Mouse (Mus musculus) cerebellum, postnatal 25 days (tissue): Measurements from ENCODE around the gene Map2k4.

Source experiments
- DNase-seq, 2 experiments: peaks; one replicate each; pipeline ENCODE4 v3.0.0; 2021; ENCODE audit warnings: mixed read lengths in 2 of 2

The Map2k4 gene

GRCm38 (mm10) chr11:65773535-65773934 lies 14.6 kb downstream of the Map2k4 start:
- DNase-seq, result no peak

- DNase-seq, result no peak
Observed at GRCm38 (mm10) chr11:65771546-65771945, 16.6 kb downstream of the Map2k4 start.

- no peak for DNase-seq
Observed at GRCm38 (mm10) chr11:65769990-65770389, 18.1 kb downstream of the Map2k4 start.

- no peak for DNase-seq
Observed at GRCm38 (mm10) chr11:65768445-65768844, 19.7 kb downstream of the Map2k4 start.

- DNase-seq, result no peak
Observed at GRCm38 (mm10) chr11:65760912-65761311, 27.2 kb downstream of the Map2k4 start.

- DNase-seq, result no peak
Observed at GRCm38 (mm10) chr11:65759350-65759749, 28.7 kb downstream of the Map2k4 start.

- DNase-seq, result no peak
Observed at GRCm38 (mm10) chr11:65754161-65754560, 33.9 kb downstream of the Map2k4 start.

GRCm38 (mm10) chr11:65753593-65753992 lies 34.5 kb downstream of the Map2k4 start:
- no peak for DNase-seq

GRCm38 (mm10) chr11:65750546-65750945 lies 37.6 kb downstream of the Map2k4 start:
- DNase-seq, result no peak

GRCm38 (mm10) chr11:65747433-65747832 lies 40.7 kb downstream of the Map2k4 start:
- DNase-seq, result no peak

GRCm38 (mm10) chr11:65745707-65746333 lies 42.3 kb downstream of the Map2k4 start:
- DNase-seq, result peak in 1 of 2 experiments; percentile 24

- DNase-seq, result peak; percentile 54 to 59
Observed at GRCm38 (mm10) chr11:65743866-65744265, 44.2 kb downstream of the Map2k4 start.

GRCm38 (mm10) chr11:65740811-65741210 lies 47.3 kb downstream of the Map2k4 start:
- DNase-seq, result no peak

- DNase-seq, result no peak
Observed at GRCm38 (mm10) chr11:65740390-65740789, 47.7 kb downstream of the Map2k4 start.

- DNase-seq, result no peak
Observed at GRCm38 (mm10) chr11:65739880-65740279, 48.2 kb downstream of the Map2k4 start.

- DNase-seq, result peak in 1 of 2 experiments; percentile 15
Observed at GRCm38 (mm10) chr11:65734656-65735055, 53.4 kb downstream of the Map2k4 start.

GRCm38 (mm10) chr11:65729623-65730217 lies 58.4 kb downstream of the Map2k4 start:
- no peak for DNase-seq

GRCm38 (mm10) chr11:65728906-65729305 lies 59.2 kb downstream of the Map2k4 start:
- DNase-seq, result no peak

- no peak for DNase-seq
Observed at GRCm38 (mm10) chr11:65723715-65724114, 64.4 kb downstream of the Map2k4 start.

GRCm38 (mm10) chr11:65721615-65722014 lies 66.5 kb downstream of the Map2k4 start:
- no peak for DNase-seq

GRCm38 (mm10) chr11:65719960-65720359 lies 68.1 kb downstream of the Map2k4 start:
- no peak for DNase-seq

- no peak for DNase-seq
Observed at GRCm38 (mm10) chr11:65713830-65714229, 74.3 kb downstream of the Map2k4 start.

- no peak for DNase-seq
Observed at GRCm38 (mm10) chr11:65712754-65713306, 75.3 kb downstream of the Map2k4 start.

- DNase-seq, result peak; percentile 45 to 66
Observed at GRCm38 (mm10) chr11:65706784-65707183, 81.3 kb downstream of the Map2k4 start.
